Mouse (Mus musculus) stomach, postnatal 0 days (tissue): Measurements from ENCODE around the gene Zfp804a. TPM values are rescaled to one million over a fixed set of nuclear protein-coding genes. Genes with fewer than 3 reads are reported as not detected.

Source experiments
- ATAC-seq: fragments of 200-750 bp; cut with Nextera tagmentation; 2 replicates; pipeline ENCODE4 v1.8.0; 2017; ENCODE audit not compliant: low FRiP score, low TSS enrichment
- DNase-seq: peaks from one replicate; pipeline ENCODE4 v3.0.0-alpha.2; 2016; ENCODE audit warnings: low spot score
- H3K27ac ChIP-seq: fragments of 300-500 bp; sonication (generic); replicated peaks from 2 replicates; pipeline ENCODE4 v1.5.1; 2014; ENCODE audit warnings: mild to moderate bottlenecking, control low read depth
- H3K27me3 ChIP-seq: fragments of 300-500 bp; sonication (generic); 2 replicates; pipeline ENCODE4 v1.6.1; 2014; ENCODE audit warnings: low read length; ENCODE audit not compliant: control insufficient read depth, insufficient read depth
- H3K36me3 ChIP-seq: fragments of 300-500 bp; sonication (generic); 2 replicates; pipeline ENCODE4 v1.6.1; 2014; ENCODE audit warnings: low read length, mixed read lengths; ENCODE audit not compliant: control insufficient read depth, insufficient read depth
- H3K4me1 ChIP-seq: fragments of 300-500 bp; sonication (generic); replicated peaks from 2 replicates; pipeline ENCODE4 v1.6.1; 2014; ENCODE audit warnings: antibody characterized with exemption; ENCODE audit not compliant: control insufficient read depth, insufficient read depth
- H3K4me2 ChIP-seq: fragments of 300-500 bp; sonication (generic); replicated peaks from 2 replicates; pipeline ENCODE4 v1.6.1; 2014; ENCODE audit warnings: low read depth, mild to moderate bottlenecking, control low read depth, moderate library complexity
- H3K4me3 ChIP-seq: fragments of 300-500 bp; sonication (generic); 2 replicates; pipeline ENCODE4 v1.5.1; 2014; ENCODE audit warnings: low read depth, low read length, control low read depth
- H3K9ac ChIP-seq: fragments of 300-500 bp; sonication (generic); 2 replicates; pipeline ENCODE4 v1.6.1; 2014; ENCODE audit warnings: mild to moderate bottlenecking, low read length, control low read depth, mixed read lengths
- H3K9me3 ChIP-seq: fragments of 300-500 bp; sonication (generic); 2 replicates; pipeline ENCODE4 v1.6.1; 2016; ENCODE audit warnings: low read length; ENCODE audit not compliant: control insufficient read depth
- CTCF ChIP-seq: IDR thresholded peaks from 2 replicates; pipeline ENCODE4 v1.5.1; 2016; ENCODE audit warnings: antibody characterized with exemption, low read depth, mild to moderate bottlenecking, moderate library complexity
- EP300 ChIP-seq: optimal IDR thresholded peaks from 2 replicates; pipeline ENCODE3; 2016; ENCODE audit warnings: antibody characterized with exemption
- WGBS: fragments of 180-500 bp; shearing (Covaris S2); extraction: QIAGEN DNeasy Blood & Tissue Kit; methylation state at CpG from one replicate; pipeline ENCODE4 v1.1.7; 2014; 5-methylcytosine and 5-hydroxymethylcytosine counted together
- polyA plus RNA-seq: library from polyadenylated mRNA; unstranded; fragments of >200 nt; fragmentation: Nextera tagmentation; extraction: Ambion mirVana; gene quantifications from 2 replicates; pipeline ENCODE4 v1.2.1, GENCODE M21; 2015

Gene Zfp804a
- polyA plus RNA-seq, 1 experiment from 2014 or later = 0.75 TPM

DNA sequence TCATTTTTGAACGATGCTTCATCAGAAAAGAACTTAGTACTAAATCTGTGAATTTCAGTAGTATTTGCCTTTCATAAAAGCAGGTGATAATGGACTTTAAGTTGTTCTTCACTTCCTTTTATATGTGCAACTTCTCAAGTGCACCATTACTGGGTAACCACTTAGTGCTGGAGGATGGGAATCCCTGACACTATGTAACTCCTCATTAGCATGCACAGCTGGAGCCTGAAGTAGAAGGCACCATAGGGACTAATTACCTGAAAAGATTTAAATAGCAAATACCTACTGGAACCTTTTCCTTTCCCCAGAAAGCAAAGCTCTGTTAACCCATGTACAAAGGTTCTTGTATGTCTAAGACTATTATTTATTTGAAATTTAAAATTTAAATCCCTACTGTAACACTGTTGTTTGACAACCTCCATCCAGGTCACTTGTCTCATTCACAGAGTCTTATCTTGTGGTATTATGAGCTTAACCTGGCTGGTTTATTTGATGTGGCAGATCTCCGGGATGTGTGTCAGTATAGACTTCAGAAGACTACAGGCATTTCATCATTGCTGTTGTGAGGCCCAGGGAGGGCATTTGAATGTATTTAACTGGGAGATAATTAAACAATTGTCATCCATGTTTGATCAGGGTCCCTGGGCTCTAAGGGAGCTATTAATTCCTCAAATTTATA is 229.7 kb downstream of the Zfp804a start:
- Histone ChIP-seq H3K9ac (no peak overlapping the region), H3K27me3 (no peaks in the 10 kb centered on the region), H3K27ac (no peak overlapping the region), H3K36me3 (no peaks in the 10 kb centered on the region), H3K4me2 (no peak overlapping the region), H3K4me3 (no peak overlapping the region), H3K9me3 (no peaks in the 10 kb centered on the region), H3K4me1 (no peaks in the 10 kb centered on the region)
- 61% methylated on average over 2 of the region's 2 CpGs for WGBS
- DNase-seq (no peak), ATAC-seq (no peak)
- no peak for TF ChIP-seq CTCF
- TF ChIP-seq EP300 = no peak

DNA sequence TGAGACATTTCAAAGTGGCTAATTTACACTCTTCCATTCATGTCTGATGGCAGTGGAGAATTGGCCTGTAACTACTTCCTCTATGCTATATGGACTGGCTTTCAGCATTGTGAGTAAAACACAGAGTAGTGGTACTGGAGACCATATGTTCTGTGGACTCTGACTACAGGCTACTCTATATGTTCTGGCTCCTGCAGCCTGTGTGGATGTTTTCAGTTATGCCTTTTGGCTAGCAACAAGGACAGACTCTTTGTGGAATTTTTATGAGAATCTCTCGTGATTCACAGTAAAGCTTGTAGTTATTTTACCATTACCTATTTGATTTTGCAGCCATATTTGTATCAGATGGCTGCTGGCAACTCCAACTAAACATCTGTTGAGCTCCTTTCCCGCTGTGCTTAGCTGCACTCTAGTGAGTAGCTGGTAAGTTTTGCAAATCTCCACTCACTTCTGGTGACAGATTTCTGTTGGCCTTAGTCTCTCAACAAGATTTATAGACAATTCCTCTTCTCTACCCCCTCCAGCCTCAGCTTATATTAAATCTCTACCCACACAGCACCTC is 242.0 kb downstream of the Zfp804a start:
- Histone ChIP-seq H3K27me3 (no peaks in the 10 kb centered on the region), H3K9ac (no peak overlapping the region), H3K36me3 (no peaks in the 10 kb centered on the region), H3K4me3 (no peak overlapping the region), H3K4me1 (no peaks in the 10 kb centered on the region), H3K4me2 (no peak overlapping the region), H3K27ac (no peak overlapping the region), H3K9me3 (no peaks in the 10 kb centered on the region)
- ATAC-seq (no peak), DNase-seq (no peak)
- TF ChIP-seq EP300 (no peak), CTCF (no peak)
- 60% methylated on average over 2 of the region's 2 CpGs for WGBS
